Mouse (Mus musculus) embryonic facial prominence, embryonic 14.5 days (tissue): ENCODE measurements at regions not wholly inside any gene's neighbourhood (a gene's known extent, or its start where the extent isn't known, plus 50 kb on each side); places are given as distances from the start of the nearest gene placed in this dataset.

Source experiments
- ATAC-seq: fragments of 200-750 bp; cut with Nextera tagmentation; 2 replicates; pipeline ENCODE4 v1.8.0; 2017; ENCODE audit warnings: low read depth, moderate number of reproducible peaks, moderate TSS enrichment
- DNase-seq: peaks from one replicate; pipeline ENCODE4 v3.0.0-alpha.2; 2015; ENCODE audit warnings: low spot score
- H3K27ac ChIP-seq: fragments of 300-500 bp; sonication (generic); replicated peaks from 2 replicates; pipeline ENCODE4 v1.5.1; 2014; ENCODE audit warnings: low read depth, mild to moderate bottlenecking, low read length, moderate library complexity
- H3K27me3 ChIP-seq: fragments of 300-500 bp; sonication (generic); replicated peaks from 2 replicates; pipeline ENCODE4 v1.6.1; 2014; ENCODE audit warnings: low read length; ENCODE audit not compliant: control insufficient read depth, insufficient read depth
- H3K36me3 ChIP-seq: fragments of 300-500 bp; sonication (generic); 2 replicates; pipeline ENCODE4 v1.6.1; 2014; ENCODE audit warnings: low read length, mixed read lengths; ENCODE audit not compliant: control insufficient read depth, insufficient read depth
- H3K4me1 ChIP-seq: fragments of 300-500 bp; sonication (generic); 2 replicates; pipeline ENCODE4 v1.6.1; 2014; ENCODE audit warnings: antibody characterized with exemption, low read length; ENCODE audit not compliant: control insufficient read depth, insufficient read depth
- H3K4me2 ChIP-seq: fragments of 300-500 bp; sonication (generic); 2 replicates; pipeline ENCODE4 v1.6.1; 2014; ENCODE audit warnings: low read depth, mild to moderate bottlenecking, low read length, moderate library complexity, mixed read lengths
- H3K4me3 ChIP-seq: fragments of 300-500 bp; sonication (generic); 2 replicates; pipeline ENCODE4 v1.5.1; 2014; ENCODE audit warnings: low read depth, mild to moderate bottlenecking, low read length
- H3K9ac ChIP-seq: fragments of 300-500 bp; sonication (generic); 2 replicates; pipeline ENCODE4 v1.6.1; 2014; ENCODE audit warnings: low read depth, mild to moderate bottlenecking, low read length, moderate library complexity, mixed read lengths
- H3K9me3 ChIP-seq: fragments of 300-500 bp; sonication (generic); 2 replicates; pipeline ENCODE4 v1.6.1; 2016; ENCODE audit warnings: low read length; ENCODE audit not compliant: control insufficient read depth
- WGBS: fragments of 180-500 bp; shearing (Covaris S2); extraction: QIAGEN DNeasy Blood & Tissue Kit; methylation state at CpG from one replicate; pipeline ENCODE4 v1.1.7; 2014; 5-methylcytosine and 5-hydroxymethylcytosine counted together

DNA sequence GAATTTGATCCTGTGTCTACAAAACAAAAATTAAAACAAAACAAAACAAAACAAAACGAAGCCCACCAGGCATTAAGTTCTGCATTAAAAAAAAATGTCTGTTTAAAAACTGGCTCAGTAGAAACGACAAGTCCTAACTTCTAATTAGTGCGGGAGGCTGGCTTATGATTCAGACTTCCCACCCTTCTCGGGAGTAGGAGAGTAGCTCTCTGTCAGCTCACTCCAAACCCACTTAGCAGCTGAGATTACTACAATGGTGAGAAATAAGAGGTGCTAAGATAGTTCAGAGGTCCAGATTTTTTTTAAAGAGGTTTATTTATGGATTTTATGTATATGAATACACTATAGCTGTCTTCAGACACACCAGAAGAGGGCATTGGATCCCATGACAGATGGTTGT lies 153.3 kb upstream of the Zfand5 start:
- Histone ChIP-seq H3K36me3 (no peaks in the 10 kb centered on the region), H3K9ac (no peak overlapping the region), H3K27ac (no peak overlapping the region), H3K4me2 (no peak overlapping the region), H3K4me1 (no peaks in the 10 kb centered on the region), H3K27me3 (no peaks in the 10 kb centered on the region), H3K4me3 (no peak overlapping the region), H3K9me3 (no peaks in the 10 kb centered on the region)
- 83% methylated on average over 4 of the region's 4 CpGs for WGBS
- ATAC-seq (no peak), DNase-seq (no peak)

DNA sequence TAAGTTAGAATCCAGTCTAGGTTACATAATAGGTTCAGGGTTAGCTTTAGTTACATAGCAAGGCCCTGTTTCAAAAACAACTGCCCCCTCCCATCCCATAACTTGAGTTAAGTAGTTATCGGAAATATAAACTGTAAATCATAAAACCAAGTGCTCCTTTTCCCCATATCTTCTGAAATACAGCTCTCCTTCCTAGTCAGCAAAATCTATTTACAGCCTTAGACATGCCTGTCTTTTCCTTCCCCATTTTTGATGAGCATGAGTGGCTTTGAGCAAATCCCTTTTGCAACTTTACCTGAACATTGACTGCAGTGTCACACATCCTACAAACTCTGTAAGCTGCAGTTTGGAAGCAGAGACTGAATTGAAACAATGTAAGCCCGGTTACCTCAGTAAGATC lies 156.4 kb upstream of the Zfand5 start:
- no peaks in the 10 kb centered on the region for H3K36me3 ChIP-seq
- no peaks in the 10 kb centered on the region for H3K9me3 ChIP-seq
- H3K27ac ChIP-seq: no peak overlapping the region
- no peaks in the 10 kb centered on the region for H3K27me3 ChIP-seq
- no peak overlapping the region for H3K4me3 ChIP-seq
- DNase-seq: no peak
- no peak overlapping the region for H3K4me2 ChIP-seq
- no peaks in the 10 kb centered on the region for H3K4me1 ChIP-seq
- WGBS: 86% methylated on average over 2 of the region's 2 CpGs
- ATAC-seq: no peak
- H3K9ac ChIP-seq: no peak overlapping the region

DNA sequence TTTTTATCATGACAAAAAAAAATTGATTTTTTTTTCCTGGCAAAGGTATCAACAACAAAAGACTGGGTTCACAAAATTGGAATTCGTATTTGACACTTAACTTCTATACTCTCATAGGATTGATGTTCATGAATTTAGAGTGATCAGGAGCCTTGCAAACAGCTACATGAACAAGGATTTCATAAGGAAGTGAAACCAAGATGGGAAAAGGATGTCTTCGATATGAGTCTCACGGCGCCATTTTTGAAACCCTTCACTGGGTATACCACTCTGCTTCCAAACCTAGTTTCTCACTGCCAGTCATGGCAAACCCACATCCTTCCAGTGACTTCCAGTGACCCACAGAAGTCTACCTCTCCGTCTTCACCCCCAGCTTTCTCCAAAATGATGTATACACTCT lies 157.8 kb upstream of the Tmc1 start:
- WGBS: 93% methylated on average over 5 of the region's 5 CpGs
- ATAC-seq (no peak), DNase-seq (no peak)
- Histone ChIP-seq H3K9ac (no peak overlapping the region), H3K27ac (no peak overlapping the region), H3K4me1 (peaks cover 3% of the 10 kb centered on the region), H3K9me3 (no peaks in the 10 kb centered on the region), H3K4me2 (no peak overlapping the region), H3K36me3 (no peaks in the 10 kb centered on the region), H3K4me3 (no peak overlapping the region), H3K27me3 (no peaks in the 10 kb centered on the region)

DNA sequence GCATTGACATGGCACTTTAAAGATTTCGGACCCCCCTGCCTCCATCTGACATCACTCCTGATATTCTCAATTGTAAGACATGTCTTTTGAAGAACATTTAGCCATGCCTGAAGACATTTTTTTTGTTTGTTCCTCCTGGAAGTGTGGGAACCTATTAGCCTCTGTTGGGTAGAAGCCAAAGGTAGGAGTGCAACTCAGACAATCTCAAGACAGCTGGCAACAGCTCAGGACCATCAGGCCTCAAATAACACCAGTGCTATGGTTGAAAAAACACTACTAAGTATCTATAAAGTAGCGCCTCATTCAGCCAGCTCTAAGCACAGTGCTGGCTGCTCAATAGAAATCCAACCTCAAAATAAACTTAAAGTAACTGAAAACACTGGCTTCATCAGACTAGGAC lies 154.3 kb upstream of the Tmc1 start:
- H3K4me3 ChIP-seq: no peak overlapping the region
- H3K4me2 ChIP-seq: no peak overlapping the region
- ATAC-seq (no peak), DNase-seq (no peak)
- peaks cover 9% of the 10 kb centered on the region for H3K4me1 ChIP-seq
- no peak overlapping the region for H3K9ac ChIP-seq
- H3K36me3 ChIP-seq: no peaks in the 10 kb centered on the region
- no peak overlapping the region for H3K27ac ChIP-seq
- WGBS: 93% methylated on average over 2 of the region's 2 CpGs
- H3K27me3 ChIP-seq: no peaks in the 10 kb centered on the region
- no peaks in the 10 kb centered on the region for H3K9me3 ChIP-seq

DNA sequence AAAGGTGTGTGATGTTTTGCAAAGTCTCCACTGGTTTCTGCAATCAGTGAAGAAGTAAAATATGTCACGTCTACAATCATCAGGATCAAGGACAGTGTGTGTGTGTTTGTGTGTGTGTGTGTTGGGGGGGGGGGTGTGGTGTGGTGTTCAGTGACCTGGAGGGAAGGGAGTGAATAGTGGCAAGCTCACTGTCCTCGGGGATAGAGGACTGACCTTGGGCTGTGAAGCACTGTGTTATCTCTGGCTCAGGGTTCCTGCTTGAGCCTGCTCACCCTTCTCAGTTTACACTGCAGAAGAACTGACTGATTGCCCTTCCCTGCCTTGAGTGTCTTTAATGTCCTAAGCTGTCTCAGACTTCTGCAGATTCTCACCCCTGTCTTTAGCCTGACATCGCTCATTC lies 153.7 kb upstream of the Tmc1 start:
- DNase-seq (no peak), ATAC-seq (no peak)
- Histone ChIP-seq H3K27ac (no peak overlapping the region), H3K4me2 (no peak overlapping the region), H3K4me1 (peaks cover 9% of the 10 kb centered on the region), H3K4me3 (no peak overlapping the region), H3K36me3 (no peaks in the 10 kb centered on the region), H3K9me3 (no peaks in the 10 kb centered on the region), H3K27me3 (no peaks in the 10 kb centered on the region), H3K9ac (no peak overlapping the region)
- 63% methylated on average over 3 of the region's 3 CpGs for WGBS

DNA sequence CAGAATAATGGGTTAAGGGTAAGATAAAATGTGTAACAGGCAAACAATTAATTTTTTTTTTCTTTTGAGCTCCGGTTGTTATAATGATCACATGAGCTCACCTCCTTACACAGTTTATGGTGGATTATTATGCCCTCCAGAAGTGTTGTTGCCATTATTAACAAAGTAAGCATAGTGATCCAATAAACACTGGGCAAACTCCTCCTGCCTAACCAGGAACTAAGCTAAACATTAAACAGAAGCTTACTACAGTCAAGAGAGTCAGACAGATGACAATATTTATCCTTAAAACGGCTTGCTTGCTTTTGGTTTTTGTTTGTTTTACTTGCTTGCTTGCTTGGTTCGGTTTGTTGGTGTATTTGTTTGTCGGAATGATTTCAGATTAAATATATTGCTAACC lies 153.3 kb upstream of the Tmc1 start:
- Histone ChIP-seq H3K4me1 (peaks cover 9% of the 10 kb centered on the region), H3K36me3 (no peaks in the 10 kb centered on the region), H3K9me3 (no peaks in the 10 kb centered on the region), H3K4me2 (no peak overlapping the region), H3K4me3 (no peak overlapping the region), H3K27me3 (no peaks in the 10 kb centered on the region), H3K9ac (no peak overlapping the region), H3K27ac (no peak overlapping the region)
- no peak for DNase-seq
- WGBS: 60% methylated on average over 4 of the region's 4 CpGs
- no peak for ATAC-seq

DNA sequence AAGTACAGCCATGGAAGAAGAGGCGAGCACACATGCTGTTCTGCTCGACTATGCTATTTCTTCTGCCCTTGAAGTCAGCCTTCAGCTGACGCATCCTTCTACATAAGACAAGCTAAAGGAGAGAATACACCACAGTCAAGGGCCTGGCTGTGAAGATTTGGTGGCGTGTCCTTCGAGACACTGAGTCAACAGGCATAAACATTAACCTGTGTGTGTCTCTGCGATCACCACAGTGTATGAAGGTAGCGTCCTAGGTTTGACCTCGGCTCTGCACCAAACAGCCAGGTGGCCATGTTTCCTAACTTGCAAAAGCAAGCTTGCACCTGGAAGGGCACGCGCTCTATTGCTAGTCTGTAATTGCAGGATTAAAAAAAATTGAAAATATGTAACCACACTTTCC lies 152.8 kb upstream of the Tmc1 start:
- Histone ChIP-seq H3K36me3 (no peaks in the 10 kb centered on the region), H3K27ac (0 out of 2 replicates have a peak overlapping the region, but pooled peaks have one; percentile 44), H3K27me3 (no peaks in the 10 kb centered on the region), H3K4me2 (no peak overlapping the region), H3K4me3 (no peak overlapping the region), H3K9ac (no peak overlapping the region), H3K4me1 (peaks cover 9% of the 10 kb centered on the region), H3K9me3 (no peaks in the 10 kb centered on the region)
- ATAC-seq (no peak), DNase-seq (no peak)
- 72% methylated on average over 10 of the region's 10 CpGs for WGBS

DNA sequence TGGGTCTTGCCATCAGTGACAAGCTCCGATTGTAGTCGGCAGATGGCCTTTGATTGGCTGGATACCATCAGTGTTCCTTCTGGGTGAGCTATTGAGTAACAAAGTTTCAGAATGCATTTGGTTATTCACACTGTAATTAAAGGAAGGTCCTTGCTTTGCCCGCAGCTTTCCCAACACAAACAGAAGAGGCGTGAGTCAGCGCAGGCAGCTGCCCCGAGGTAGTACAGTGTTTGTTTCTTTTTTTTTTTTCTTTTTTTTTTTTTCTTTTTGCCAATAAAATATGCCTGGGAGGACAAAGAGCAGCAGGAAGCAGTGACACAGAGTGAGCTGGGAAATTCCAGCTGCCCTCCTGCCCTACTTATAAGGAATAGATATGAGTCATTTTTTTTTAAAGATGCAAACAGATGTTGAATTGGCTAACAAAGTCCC lies 152.3 kb upstream of the Tmc1 start:
- no peaks in the 10 kb centered on the region for H3K36me3 ChIP-seq
- H3K9ac ChIP-seq: no peak overlapping the region
- no peak overlapping the region for H3K4me2 ChIP-seq
- no peak overlapping the region for H3K4me3 ChIP-seq
- no peak overlapping the region for H3K27ac ChIP-seq
- peaks cover 9% of the 10 kb centered on the region for H3K4me1 ChIP-seq
- H3K9me3 ChIP-seq: no peaks in the 10 kb centered on the region
- ATAC-seq: no peak
- WGBS: 26% methylated on average over 6 of the region's 6 CpGs
- peak; percentile 49 for DNase-seq
- no peaks in the 10 kb centered on the region for H3K27me3 ChIP-seq

DNA sequence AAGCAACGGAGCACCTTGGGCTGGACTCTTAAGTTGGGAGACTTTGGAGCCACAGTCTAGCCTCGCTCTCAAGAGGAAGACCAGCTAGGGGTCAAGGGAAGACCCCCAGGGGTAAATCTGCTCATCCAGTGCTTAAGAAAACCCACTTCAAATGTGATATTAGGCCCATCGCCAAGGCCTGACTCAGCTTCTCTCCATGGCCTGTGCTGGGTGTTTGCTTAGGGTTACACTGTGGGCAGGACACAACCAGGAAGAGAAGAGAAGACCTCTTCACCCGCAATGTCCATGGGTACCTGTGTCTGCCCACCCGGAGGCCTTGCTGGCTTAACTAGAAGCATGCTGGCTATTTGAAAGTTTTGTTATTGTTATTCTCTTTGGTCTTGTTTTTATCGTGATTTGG lies 151.0 kb upstream of the Tmc1 start:
- WGBS: 78% methylated on average over 6 of the region's 6 CpGs
- Histone ChIP-seq H3K4me2 (no peak overlapping the region), H3K9ac (no peak overlapping the region), H3K4me1 (peaks cover 9% of the 10 kb centered on the region), H3K36me3 (no peaks in the 10 kb centered on the region), H3K27me3 (no peaks in the 10 kb centered on the region), H3K9me3 (no peaks in the 10 kb centered on the region), H3K4me3 (no peak overlapping the region), H3K27ac (peak overlapping the region; percentile 50; the same call in 1 of the 2 replicates)
- DNase-seq (no peak), ATAC-seq (no peak)
